Mouse (Mus musculus) MEL (cell line): ENCODE data around the gene Gm20388. TPM values are rescaled to one million over a fixed set of nuclear protein-coding genes. Genes with fewer than 3 reads are reported as not detected.

ENCODE experiments used
- DNase-seq: peaks from one replicate; pipeline ENCODE4 v3.0.0; 2011; ENCODE audit warnings: low read depth, low spot score
- H3K27ac ChIP-seq: 2 replicates; pipeline ENCODE4 v1.5.1; 2012; ENCODE audit warnings: low read depth, mild to moderate bottlenecking, control low read depth, low read length, moderate library complexity; ENCODE audit not compliant: control insufficient read depth
- H3K27me3 ChIP-seq, 2 experiments: fragments of 150-350 bp in 1 of 2; sonication (generic) in 1 of 2; 2 replicates each; pipeline ENCODE4 v1.6.1; 2012; ENCODE audit warnings: low read length in 2 of 2, mild to moderate bottlenecking in 2 of 2, improper control_type of control experiment in 1 of 2, moderate library complexity in 1 of 2; ENCODE audit not compliant: insufficient read depth in 2 of 2, control insufficient read depth in 1 of 2
- H3K36me3 ChIP-seq, 2 experiments: 2 replicates each; pipeline ENCODE4 v1.6.1; 2012 to 2014; ENCODE audit warnings: low read length in 2 of 2, improper control_type of control experiment in 1 of 2, inconsistent platforms in 1 of 2, mild to moderate bottlenecking in 1 of 2; ENCODE audit not compliant: insufficient read depth in 2 of 2, control insufficient read depth in 1 of 2
- H3K4me1 ChIP-seq, 2 experiments: fragments of 150-350 bp in 1 of 2; sonication (generic) in 1 of 2; 2 replicates each; pipeline ENCODE4 v1.6.1; 2012; ENCODE audit warnings: low read length in 2 of 2, improper control_type of control experiment in 1 of 2, mild to moderate bottlenecking in 1 of 2; ENCODE audit not compliant: insufficient read depth in 2 of 2, control insufficient read depth in 1 of 2
- H3K4me3 ChIP-seq, 2 experiments: fragments of 150-350 bp in 1 of 2; sonication (generic) in 1 of 2; 2 replicates each; pipeline ENCODE4 v1.5.1; 2012; ENCODE audit warnings: low read depth in 2 of 2, low read length in 2 of 2, mild to moderate bottlenecking in 2 of 2, moderate library complexity in 2 of 2, control low read depth in 1 of 2, improper control_type of control experiment in 1 of 2; ENCODE audit not compliant: control insufficient read depth in 1 of 2, insufficient read depth in 1 of 2
- H3K79me2 ChIP-seq: 2 replicates; pipeline ENCODE4 v1.6.1; 2012; ENCODE audit warnings: mild to moderate bottlenecking, low read length, moderate library complexity; ENCODE audit not compliant: control insufficient read depth, poor library complexity, insufficient read depth
- H3K9ac ChIP-seq: 2 replicates; pipeline ENCODE4 v1.6.1; 2012; ENCODE audit warnings: low read depth, mild to moderate bottlenecking, control low read depth, low read length, moderate library complexity; ENCODE audit not compliant: control insufficient read depth, poor library complexity, severe bottlenecking
- H3K9me3 ChIP-seq: fragments of 150-350 bp; sonication (generic); replicated peaks from 2 replicates; pipeline ENCODE4 v1.6.1; 2012; ENCODE audit warnings: mild to moderate bottlenecking, low read length, improper control_type of control experiment, moderate library complexity; ENCODE audit not compliant: insufficient read depth
- CHD1 ChIP-seq: IDR thresholded peaks from 2 replicates; pipeline ENCODE4 v1.6.1; 2012; ENCODE audit warnings: low read depth, mild to moderate bottlenecking, inconsistent platforms, low read length, improper control_type of control experiment
- ELF1 ChIP-seq: IDR thresholded peaks from 2 replicates; pipeline ENCODE4 v1.6.1; 2014; ENCODE audit warnings: low read depth, mild to moderate bottlenecking, inconsistent platforms, low read length, improper control_type of control experiment, moderate library complexity
- ETS1 ChIP-seq: IDR thresholded peaks from 2 replicates; pipeline ENCODE4 v1.6.1; 2012; ENCODE audit warnings: low read depth, mild to moderate bottlenecking, inconsistent platforms, low read length, improper control_type of control experiment, moderate library complexity
- GABPA ChIP-seq: IDR thresholded peaks from 2 replicates; pipeline ENCODE4 v1.6.1; 2012; ENCODE audit warnings: low read depth, mild to moderate bottlenecking, inconsistent platforms, low read length, improper control_type of control experiment, moderate library complexity
- GATA1 ChIP-seq: IDR thresholded peaks from 2 replicates; pipeline ENCODE4 v1.6.1; 2011; ENCODE audit warnings: low read depth, low read length, improper control_type of control experiment
- HCFC1 ChIP-seq: IDR thresholded peaks from 2 replicates; pipeline ENCODE4 v1.6.1; 2012; ENCODE audit warnings: low read depth, mild to moderate bottlenecking, inconsistent platforms, low read length, improper control_type of control experiment, moderate library complexity
- JUND ChIP-seq: IDR thresholded peaks from 2 replicates; pipeline ENCODE4 v1.6.1; 2011; ENCODE audit warnings: low read depth, mild to moderate bottlenecking, improper control_type of control experiment, low read length
- KAT2A ChIP-seq: conservative IDR thresholded peaks from 2 replicates; pipeline ENCODE4 v1.6.1; 2012; ENCODE audit warnings: low read depth, low read length, improper control_type of control experiment, inconsistent platforms
- MAFK ChIP-seq: IDR thresholded peaks from 2 replicates; pipeline ENCODE4 v1.6.1; 2011; ENCODE audit warnings: low read depth, mild to moderate bottlenecking, low read length, improper control_type of control experiment, borderline replicate concordance
- MAX ChIP-seq: IDR thresholded peaks from 2 replicates; pipeline ENCODE4 v1.6.1; 2011; ENCODE audit warnings: low read length, improper control_type of control experiment
- MEF2A ChIP-seq: IDR thresholded peaks from 2 replicates; pipeline ENCODE4 v1.6.1; 2014; ENCODE audit warnings: low read depth, mild to moderate bottlenecking, inconsistent platforms, low read length, improper control_type of control experiment; ENCODE audit not compliant: poor library complexity, insufficient replicate concordance, severe bottlenecking; ENCODE audit errors: extremely low read depth
- MYB ChIP-seq: IDR thresholded peaks from 2 replicates; pipeline ENCODE4 v1.6.1; 2011; ENCODE audit warnings: mild to moderate bottlenecking, low read depth, low read length, improper control_type of control experiment
- MYC ChIP-seq: IDR thresholded peaks from 2 replicates; pipeline ENCODE4 v1.6.1; 2011; ENCODE audit warnings: low read depth, mild to moderate bottlenecking, low read length, improper control_type of control experiment, moderate library complexity
- NELFE ChIP-seq: IDR thresholded peaks from 2 replicates; pipeline ENCODE4 v1.6.1; 2011; ENCODE audit warnings: low read depth, low read length, improper control_type of control experiment
- NRF1 ChIP-seq: IDR thresholded peaks from 2 replicates; pipeline ENCODE4 v1.6.1; 2014; ENCODE audit warnings: low read depth, mild to moderate bottlenecking, inconsistent platforms, low read length, improper control_type of control experiment, moderate library complexity; ENCODE audit not compliant: poor library complexity, insufficient read depth, severe bottlenecking
- POLR2AphosphoS5 ChIP-seq: IDR thresholded peaks from 2 replicates; pipeline ENCODE4 v1.6.1; 2012; ENCODE audit warnings: low read depth, borderline replicate concordance, mild to moderate bottlenecking, inconsistent platforms, low read length, moderate library complexity, mixed read lengths
- RAD21 ChIP-seq: IDR thresholded peaks from 2 replicates; pipeline ENCODE4 v1.6.1; 2011; ENCODE audit warnings: mild to moderate bottlenecking, low read depth, low read length, improper control_type of control experiment
- RCOR1 ChIP-seq: IDR thresholded peaks from 2 replicates; pipeline ENCODE4 v1.6.1; 2012; ENCODE audit warnings: low read depth, mild to moderate bottlenecking, inconsistent platforms, low read length, improper control_type of control experiment
- SIN3A ChIP-seq: IDR thresholded peaks from 2 replicates; pipeline ENCODE4 v1.6.1; 2012; ENCODE audit warnings: low read length, improper control_type of control experiment, inconsistent platforms
- SMC3 ChIP-seq: IDR thresholded peaks from 2 replicates; pipeline ENCODE4 v1.6.1; 2011; ENCODE audit warnings: low read depth, low read length, improper control_type of control experiment
- TAL1 ChIP-seq: IDR thresholded peaks from 2 replicates; pipeline ENCODE4 v1.6.1; 2012; ENCODE audit warnings: mild to moderate bottlenecking, inconsistent platforms, low read length, moderate library complexity, mixed read lengths
- TBP ChIP-seq: IDR thresholded peaks from 2 replicates; pipeline ENCODE4 v1.8.0; 2011; ENCODE audit warnings: low read depth, low read length, improper control_type of control experiment
- TCF12 ChIP-seq: IDR thresholded peaks from 2 replicates; pipeline ENCODE4 v1.6.1; 2014; ENCODE audit warnings: low read depth, mild to moderate bottlenecking, inconsistent platforms, low read length, improper control_type of control experiment, moderate library complexity
- UBTF ChIP-seq: IDR thresholded peaks from 2 replicates; pipeline ENCODE4 v1.6.1; 2012; ENCODE audit warnings: low read depth, mild to moderate bottlenecking, inconsistent platforms, low read length, improper control_type of control experiment, moderate library complexity, borderline replicate concordance; ENCODE audit not compliant: insufficient read depth
- USF2 ChIP-seq, 2 experiments: IDR thresholded peaks; 2 replicates each; pipeline ENCODE4 v1.6.1; 2011 to 2012; ENCODE audit warnings: improper control_type of control experiment in 2 of 2, low read length in 2 of 2, borderline replicate concordance in 1 of 2, inconsistent platforms in 1 of 2, low read depth in 1 of 2, mild to moderate bottlenecking in 1 of 2; ENCODE audit not compliant: insufficient read depth in 1 of 2
- ZC3H11A ChIP-seq: IDR thresholded peaks from 2 replicates; pipeline ENCODE4 v1.6.1; 2012; ENCODE audit warnings: low read depth, mild to moderate bottlenecking, inconsistent platforms, low read length, improper control_type of control experiment
- ZMIZ1 ChIP-seq: IDR thresholded peaks from 2 replicates; pipeline ENCODE4 v1.6.1; 2012; ENCODE audit warnings: low read depth, mild to moderate bottlenecking, inconsistent platforms, low read length, improper control_type of control experiment, moderate library complexity
- ZNF384 ChIP-seq: IDR thresholded peaks from 2 replicates; pipeline ENCODE4 v1.6.1; 2012; ENCODE audit warnings: low read depth, mild to moderate bottlenecking, inconsistent platforms, low read length, improper control_type of control experiment
- polyA plus RNA-seq, 2 experiments: library from polyadenylated mRNA; stranded (reverse) in 1 of 2; unstranded in 1 of 2; fragments of >175 nt in 1 of 2; fragments of >200 nt in 1 of 2; gene quantifications; 2 replicates each; pipeline versions ENCODE4 v1.2.1 to v1.2.4; 2012; ENCODE audit warnings: low replicate concordance in 2 of 2, low read depth in 1 of 2; ENCODE audit not compliant: insufficient read length in 2 of 2, insufficient read depth in 1 of 2, missing spikeins in 1 of 2
- total RNA-seq: library from RNA; depleted of rRNA; stranded (reverse); fragments of 300-350 nt; gene quantifications from 2 replicates; pipeline ENCODE4 v1.2.3, GENCODE M21; 2012

Gene Gm20388
- total and polyA plus RNA-seq, 3 experiments: 11.1 to 17.8 TPM; not detected in 1

- no peak for TF ChIP-seq SMC3
- no peak for TF ChIP-seq ZNF384
- no peak for TF ChIP-seq TCF12
- TF ChIP-seq RAD21: no peak
- no peak for TF ChIP-seq USF2 (IDR thresholded peaks at IDR 0.05; ENCODE audit: borderline replicate concordance in 1 of 2, insufficient read depth in 1 of 2, low read depth in 1 of 2, low read length in 2 of 2)
- TF ChIP-seq ETS1: no peak
- no peak for TF ChIP-seq NRF1
- TF ChIP-seq RCOR1: no peak
- TF ChIP-seq CHD1: no peak
- no peak for TF ChIP-seq ZC3H11A
- no peak for TF ChIP-seq MAFK
- no peak for TF ChIP-seq ZMIZ1
- TF ChIP-seq HCFC1: no peak
- TF ChIP-seq TBP: no peak
- TF ChIP-seq POLR2AphosphoS5: no peak
- no peak for TF ChIP-seq GABPA
- TF ChIP-seq NELFE: no peak
- no peak overlapping the region for H3K9ac ChIP-seq
- no peaks in the 10 kb centered on the region for H3K79me2 ChIP-seq
- no peak for DNase-seq
- no peaks in the 10 kb centered on the region for H3K9me3 ChIP-seq
- H3K36me3 ChIP-seq: no peaks in the 10 kb centered on the region
- no peak overlapping the region for H3K27ac ChIP-seq
- H3K4me3 ChIP-seq: no peak overlapping the region
- no peaks in the 10 kb centered on the region for H3K4me1 ChIP-seq
- H3K27me3 ChIP-seq: no peaks in the 10 kb centered on the region
Observed at GRCm38 (mm10) chr8:124070363-124071324, 4160.0 kb downstream of the Gm20388 start.

GRCm38 (mm10) chr8:124075977-124076376 is 4165.3 kb downstream of the Gm20388 start:
- Histone ChIP-seq H3K27me3 (no peaks in the 10 kb centered on the region), H3K79me2 (no peaks in the 10 kb centered on the region), H3K9me3 (no peaks in the 10 kb centered on the region), H3K4me1 (no peaks in the 10 kb centered on the region), H3K36me3 (no peaks in the 10 kb centered on the region), H3K27ac (no peak overlapping the region), H3K4me3 (no peak overlapping the region), H3K9ac (no peak overlapping the region)
- TF ChIP-seq CHD1: no peak
- no peak for TF ChIP-seq ZNF384
- no peak for TF ChIP-seq UBTF
- TF ChIP-seq MYC: no peak
- no peak for TF ChIP-seq ZMIZ1
- no peak for TF ChIP-seq ELF1
- TF ChIP-seq MAX: no peak
- no peak for TF ChIP-seq NELFE
- no peak for TF ChIP-seq TAL1
- no peak for TF ChIP-seq JUND
- TF ChIP-seq KAT2A: no peak
- no peak for TF ChIP-seq MAFK
- TF ChIP-seq SIN3A: no peak
- no peak for TF ChIP-seq MYB
- no peak for TF ChIP-seq RCOR1
- TF ChIP-seq HCFC1: no peak
- no peak for TF ChIP-seq GATA1
- no peak for TF ChIP-seq ZC3H11A
- TF ChIP-seq MEF2A: no peak
- DNase-seq: no peak
